Mouse (Mus musculus) MEL (cell line): Measurements from ENCODE around the gene Akt3. TPM values are rescaled to one million over a fixed set of nuclear protein-coding genes. Genes with fewer than 3 reads are reported as not detected.

ENCODE experiments used
- DNase-seq: peaks from one replicate; pipeline ENCODE4 v3.0.0; 2011; ENCODE audit warnings: low read depth, low spot score
- H3K27ac ChIP-seq: 2 replicates; pipeline ENCODE4 v1.5.1; 2012; ENCODE audit warnings: low read depth, mild to moderate bottlenecking, control low read depth, low read length, moderate library complexity; ENCODE audit not compliant: control insufficient read depth
- H3K27me3 ChIP-seq, 2 experiments: fragments of 150-350 bp in 1 of 2; sonication (generic) in 1 of 2; 2 replicates each; pipeline ENCODE4 v1.6.1; 2012; ENCODE audit warnings: low read length in 2 of 2, mild to moderate bottlenecking in 2 of 2, improper control_type of control experiment in 1 of 2, moderate library complexity in 1 of 2; ENCODE audit not compliant: insufficient read depth in 2 of 2, control insufficient read depth in 1 of 2
- H3K36me3 ChIP-seq, 2 experiments: 2 replicates each; pipeline ENCODE4 v1.6.1; 2012 to 2014; ENCODE audit warnings: low read length in 2 of 2, improper control_type of control experiment in 1 of 2, inconsistent platforms in 1 of 2, mild to moderate bottlenecking in 1 of 2; ENCODE audit not compliant: insufficient read depth in 2 of 2, control insufficient read depth in 1 of 2
- H3K4me1 ChIP-seq, 2 experiments: fragments of 150-350 bp in 1 of 2; sonication (generic) in 1 of 2; 2 replicates each; pipeline ENCODE4 v1.6.1; 2012; ENCODE audit warnings: low read length in 2 of 2, improper control_type of control experiment in 1 of 2, mild to moderate bottlenecking in 1 of 2; ENCODE audit not compliant: insufficient read depth in 2 of 2, control insufficient read depth in 1 of 2
- H3K4me3 ChIP-seq, 2 experiments: fragments of 150-350 bp in 1 of 2; sonication (generic) in 1 of 2; 2 replicates each; pipeline ENCODE4 v1.5.1; 2012; ENCODE audit warnings: low read depth in 2 of 2, low read length in 2 of 2, mild to moderate bottlenecking in 2 of 2, moderate library complexity in 2 of 2, control low read depth in 1 of 2, improper control_type of control experiment in 1 of 2; ENCODE audit not compliant: control insufficient read depth in 1 of 2, insufficient read depth in 1 of 2
- H3K79me2 ChIP-seq: 2 replicates; pipeline ENCODE4 v1.6.1; 2012; ENCODE audit warnings: mild to moderate bottlenecking, low read length, moderate library complexity; ENCODE audit not compliant: control insufficient read depth, poor library complexity, insufficient read depth
- H3K9ac ChIP-seq: 2 replicates; pipeline ENCODE4 v1.6.1; 2012; ENCODE audit warnings: low read depth, mild to moderate bottlenecking, control low read depth, low read length, moderate library complexity; ENCODE audit not compliant: control insufficient read depth, poor library complexity, severe bottlenecking
- H3K9me3 ChIP-seq: fragments of 150-350 bp; sonication (generic); replicated peaks from 2 replicates; pipeline ENCODE4 v1.6.1; 2012; ENCODE audit warnings: mild to moderate bottlenecking, low read length, improper control_type of control experiment, moderate library complexity; ENCODE audit not compliant: insufficient read depth
- BHLHE40 ChIP-seq: IDR thresholded peaks from 2 replicates; pipeline ENCODE4 v1.6.1; 2012; ENCODE audit warnings: low read depth, mild to moderate bottlenecking, inconsistent platforms, low read length, improper control_type of control experiment, borderline replicate concordance
- CHD2 ChIP-seq: IDR thresholded peaks from 2 replicates; pipeline ENCODE4 v1.6.1; 2011; ENCODE audit warnings: low read length, improper control_type of control experiment
- E2F4 ChIP-seq: IDR thresholded peaks from 2 replicates; pipeline ENCODE4 v1.6.1; 2011; ENCODE audit warnings: low read depth, low read length, improper control_type of control experiment, borderline replicate concordance
- ELF1 ChIP-seq: IDR thresholded peaks from 2 replicates; pipeline ENCODE4 v1.6.1; 2014; ENCODE audit warnings: low read depth, mild to moderate bottlenecking, inconsistent platforms, low read length, improper control_type of control experiment, moderate library complexity
- EP300 ChIP-seq, 2 experiments: IDR thresholded peaks; 2 replicates each; pipeline ENCODE4 v1.6.1; 2011; ENCODE audit warnings: improper control_type of control experiment in 2 of 2, low read length in 2 of 2, low read depth in 1 of 2, mild to moderate bottlenecking in 1 of 2
- ETS1 ChIP-seq: IDR thresholded peaks from 2 replicates; pipeline ENCODE4 v1.6.1; 2012; ENCODE audit warnings: low read depth, mild to moderate bottlenecking, inconsistent platforms, low read length, improper control_type of control experiment, moderate library complexity
- GABPA ChIP-seq: IDR thresholded peaks from 2 replicates; pipeline ENCODE4 v1.6.1; 2012; ENCODE audit warnings: low read depth, mild to moderate bottlenecking, inconsistent platforms, low read length, improper control_type of control experiment, moderate library complexity
- GATA1 ChIP-seq: IDR thresholded peaks from 2 replicates; pipeline ENCODE4 v1.6.1; 2011; ENCODE audit warnings: low read depth, low read length, improper control_type of control experiment
- HCFC1 ChIP-seq: IDR thresholded peaks from 2 replicates; pipeline ENCODE4 v1.6.1; 2012; ENCODE audit warnings: low read depth, mild to moderate bottlenecking, inconsistent platforms, low read length, improper control_type of control experiment, moderate library complexity
- JUND ChIP-seq: IDR thresholded peaks from 2 replicates; pipeline ENCODE4 v1.6.1; 2011; ENCODE audit warnings: low read depth, mild to moderate bottlenecking, improper control_type of control experiment, low read length
- MAFK ChIP-seq: IDR thresholded peaks from 2 replicates; pipeline ENCODE4 v1.6.1; 2011; ENCODE audit warnings: low read depth, mild to moderate bottlenecking, low read length, improper control_type of control experiment, borderline replicate concordance
- MAX ChIP-seq: IDR thresholded peaks from 2 replicates; pipeline ENCODE4 v1.6.1; 2011; ENCODE audit warnings: low read length, improper control_type of control experiment
- MEF2A ChIP-seq: IDR thresholded peaks from 2 replicates; pipeline ENCODE4 v1.6.1; 2014; ENCODE audit warnings: low read depth, mild to moderate bottlenecking, inconsistent platforms, low read length, improper control_type of control experiment; ENCODE audit not compliant: poor library complexity, insufficient replicate concordance, severe bottlenecking; ENCODE audit errors: extremely low read depth
- MXI1 ChIP-seq: IDR thresholded peaks from 2 replicates; pipeline ENCODE4 v1.6.1; 2011; ENCODE audit warnings: mild to moderate bottlenecking, low read depth, low read length, improper control_type of control experiment
- MYC ChIP-seq: IDR thresholded peaks from 2 replicates; pipeline ENCODE4 v1.6.1; 2011; ENCODE audit warnings: low read depth, mild to moderate bottlenecking, low read length, improper control_type of control experiment, moderate library complexity
- NRF1 ChIP-seq: IDR thresholded peaks from 2 replicates; pipeline ENCODE4 v1.6.1; 2014; ENCODE audit warnings: low read depth, mild to moderate bottlenecking, inconsistent platforms, low read length, improper control_type of control experiment, moderate library complexity; ENCODE audit not compliant: poor library complexity, insufficient read depth, severe bottlenecking
- POLR2A ChIP-seq, 2 experiments: IDR thresholded peaks; 2 replicates each; pipeline ENCODE4 v1.6.1; 2011 to 2012; ENCODE audit warnings: low read length in 2 of 2, mild to moderate bottlenecking in 2 of 2, control low read depth in 1 of 2, improper control_type of control experiment in 1 of 2, low read depth in 1 of 2, moderate library complexity in 1 of 2; ENCODE audit not compliant: control insufficient read depth in 1 of 2, insufficient read depth in 1 of 2, poor library complexity in 1 of 2
- POLR2AphosphoS2 ChIP-seq: IDR thresholded peaks from 2 replicates; pipeline ENCODE4 v1.6.1; 2011; ENCODE audit warnings: low read length, improper control_type of control experiment
- RAD21 ChIP-seq: IDR thresholded peaks from 2 replicates; pipeline ENCODE4 v1.6.1; 2011; ENCODE audit warnings: mild to moderate bottlenecking, low read depth, low read length, improper control_type of control experiment
- RCOR1 ChIP-seq: IDR thresholded peaks from 2 replicates; pipeline ENCODE4 v1.6.1; 2012; ENCODE audit warnings: low read depth, mild to moderate bottlenecking, inconsistent platforms, low read length, improper control_type of control experiment
- SIN3A ChIP-seq: IDR thresholded peaks from 2 replicates; pipeline ENCODE4 v1.6.1; 2012; ENCODE audit warnings: low read length, improper control_type of control experiment, inconsistent platforms
- TAL1 ChIP-seq: IDR thresholded peaks from 2 replicates; pipeline ENCODE4 v1.6.1; 2012; ENCODE audit warnings: mild to moderate bottlenecking, inconsistent platforms, low read length, moderate library complexity, mixed read lengths
- TCF12 ChIP-seq: IDR thresholded peaks from 2 replicates; pipeline ENCODE4 v1.6.1; 2014; ENCODE audit warnings: low read depth, mild to moderate bottlenecking, inconsistent platforms, low read length, improper control_type of control experiment, moderate library complexity
- UBTF ChIP-seq: IDR thresholded peaks from 2 replicates; pipeline ENCODE4 v1.6.1; 2012; ENCODE audit warnings: low read depth, mild to moderate bottlenecking, inconsistent platforms, low read length, improper control_type of control experiment, moderate library complexity, borderline replicate concordance; ENCODE audit not compliant: insufficient read depth
- USF2 ChIP-seq, 2 experiments: IDR thresholded peaks; 2 replicates each; pipeline ENCODE4 v1.6.1; 2011 to 2012; ENCODE audit warnings: improper control_type of control experiment in 2 of 2, low read length in 2 of 2, borderline replicate concordance in 1 of 2, inconsistent platforms in 1 of 2, low read depth in 1 of 2, mild to moderate bottlenecking in 1 of 2; ENCODE audit not compliant: insufficient read depth in 1 of 2
- ZC3H11A ChIP-seq: IDR thresholded peaks from 2 replicates; pipeline ENCODE4 v1.6.1; 2012; ENCODE audit warnings: low read depth, mild to moderate bottlenecking, inconsistent platforms, low read length, improper control_type of control experiment
- ZMIZ1 ChIP-seq: IDR thresholded peaks from 2 replicates; pipeline ENCODE4 v1.6.1; 2012; ENCODE audit warnings: low read depth, mild to moderate bottlenecking, inconsistent platforms, low read length, improper control_type of control experiment, moderate library complexity
- ZNF384 ChIP-seq: IDR thresholded peaks from 2 replicates; pipeline ENCODE4 v1.6.1; 2012; ENCODE audit warnings: low read depth, mild to moderate bottlenecking, inconsistent platforms, low read length, improper control_type of control experiment
- polyA plus RNA-seq, 2 experiments: library from polyadenylated mRNA; stranded (reverse) in 1 of 2; unstranded in 1 of 2; fragments of >175 nt in 1 of 2; fragments of >200 nt in 1 of 2; gene quantifications; 2 replicates each; pipeline versions ENCODE4 v1.2.1 to v1.2.4; 2012; ENCODE audit warnings: low replicate concordance in 2 of 2, low read depth in 1 of 2; ENCODE audit not compliant: insufficient read length in 2 of 2, insufficient read depth in 1 of 2, missing spikeins in 1 of 2
- total RNA-seq: library from RNA; depleted of rRNA; stranded (reverse); fragments of 300-350 nt; gene quantifications from 2 replicates; pipeline ENCODE4 v1.2.3, GENCODE M21; 2012

Gene Akt3
- total and polyA plus RNA-seq, 3 experiments, result 3.5 to 6.2 TPM; not detected in 1

DNA sequence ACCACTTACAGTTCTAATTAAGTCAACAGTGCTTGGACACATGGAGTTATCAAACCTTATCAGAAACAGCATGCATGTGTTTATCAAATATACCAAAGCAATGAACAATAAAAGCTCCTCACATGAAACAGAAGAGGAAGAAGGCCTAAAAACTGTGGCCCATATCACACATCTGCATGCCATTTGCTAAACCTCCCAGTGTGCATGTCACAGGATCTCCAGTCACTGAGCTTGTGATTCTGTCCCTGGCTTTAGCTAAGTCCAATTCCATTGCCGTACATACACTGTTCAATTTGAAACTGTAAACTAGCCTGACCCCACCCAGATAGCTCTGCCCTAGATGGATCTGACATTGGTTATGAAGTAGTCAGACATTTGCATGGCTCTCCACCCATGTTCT is 9.6 kb upstream of the Akt3 start:
- no peaks in the 10 kb centered on the region for H3K27me3 ChIP-seq
- TF ChIP-seq JUND (no peak), TAL1 (peak; percentile 62), MAX (peak; percentile 69; the same call in 1 of the 2 replicates), USF2 (IDR thresholded peaks at IDR 0.05; ENCODE audit: borderline replicate concordance in 1 of 2, insufficient read depth in 1 of 2, low read depth in 1 of 2, low read length in 2 of 2) (no peak), MYC (peak; percentile 86; the same call in 1 of the 2 replicates), UBTF (no peak), ZNF384 (no peak), POLR2AphosphoS2 (no peak), NRF1 (0 out of 2 replicates have a peak, but pooled peaks have one; percentile 6), EP300 (IDR thresholded peaks at IDR 0.05; ENCODE audit: low read depth in 1 of 2, low read length in 2 of 2) (peak; percentile 87 to 93), RCOR1 (no peak), ZC3H11A (no peak), SIN3A (peak; percentile 70), MEF2A (no peak), GABPA (no peak), CHD2 (no peak), BHLHE40 (0 out of 2 replicates have a peak, but pooled peaks have one; percentile 34), MXI1 (peak; percentile 61; the same call in 1 of the 2 replicates), ELF1 (no peak), MAFK (no peak), GATA1 (peak; percentile 92), E2F4 (no peak), RAD21 (no peak), TCF12 (peak; percentile 90), HCFC1 (no peak), POLR2A (IDR thresholded peaks at IDR 0.05; ENCODE audit: control insufficient read depth in 1 of 2, insufficient read depth in 1 of 2, low read depth in 1 of 2, low read length in 2 of 2, poor library complexity in 1 of 2) (no peak), ETS1 (peak; percentile 83), ZMIZ1 (no peak)
- DNase-seq, result peak; percentile 75
- peaks cover 5 to 13% of the 10 kb centered on the region in 2 experiments for H3K4me1 ChIP-seq
- H3K4me3 ChIP-seq, result 0 out of 4 replicates have a peak overlapping the region, but pooled peaks of 1 of the 2 experiments have one; percentile 6
- no peaks in the 10 kb centered on the region for H3K9me3 ChIP-seq
- H3K27ac ChIP-seq, result peak overlapping the region; percentile 40
- H3K9ac ChIP-seq, result peak overlapping the region; percentile 2; the same call in 1 of the 2 replicates
- peaks cover 0 to 20% of the 10 kb centered on the region in 2 experiments; a peak in 2 of 4 replicates for H3K36me3 ChIP-seq
- H3K79me2 ChIP-seq, result no peaks in the 10 kb centered on the region
